Mouse (Mus musculus) cortical plate, adult 2 months (tissue): ENCODE measurements around the gene Hdgfl2. TPM values are rescaled to one million over a fixed set of nuclear protein-coding genes. Genes with fewer than 3 reads are reported as not detected.
A peak's percentile ranks its signal among the peaks of the same experiment; 100 is the strongest.
"Not testable (repeated sequence)": the region's sequence is repeated elsewhere in the genome, so short reads cannot be mapped to it uniquely, and the experiment has no call there.

Experiments used
- H3K27ac ChIP-seq: fragments of 200-500 bp; 2 replicates; pipeline ENCODE4 v1.5.1; 2012; ENCODE audit warnings: low read length, control low read depth, inconsistent platforms; ENCODE audit not compliant: insufficient read depth
- H3K4me1 ChIP-seq: fragments of 200-500 bp; 2 replicates; pipeline ENCODE4 v1.6.1; 2011; ENCODE audit warnings: low read length; ENCODE audit not compliant: control insufficient read depth, insufficient read depth
- H3K4me3 ChIP-seq: fragments of 200-500 bp; 2 replicates; pipeline ENCODE4 v1.5.1; 2011; ENCODE audit warnings: mild to moderate bottlenecking, low read length, control low read depth; ENCODE audit not compliant: insufficient read depth
- CTCF ChIP-seq: fragments of 200-500 bp; IDR thresholded peaks from 2 replicates; pipeline ENCODE4 v1.5.1; 2011; ENCODE audit warnings: mild to moderate bottlenecking, control low read depth, low read length; ENCODE audit not compliant: insufficient read depth; ENCODE audit errors: extremely low read depth
- POLR2A ChIP-seq: fragments of 200-500 bp; IDR thresholded peaks from 2 replicates; pipeline ENCODE4 v1.6.1; 2011; ENCODE audit warnings: mild to moderate bottlenecking, low read length, control low read depth; ENCODE audit not compliant: insufficient read depth; ENCODE audit errors: extremely low read depth
- polyA plus RNA-seq: library from polyadenylated mRNA; depleted of rRNA; stranded (reverse); fragments of >200 nt; gene quantifications from 2 replicates; pipeline ENCODE4 v1.2.3, GENCODE M21; 2012

Gene Hdgfl2
- polyA plus RNA-seq, 1 experiment = 126 TPM

- no peak overlapping the region for H3K4me3 ChIP-seq
- H3K4me1 ChIP-seq = no peaks in the 10 kb centered on the region
- TF ChIP-seq POLR2A (no peak), CTCF (no peak)
- no peak overlapping the region for H3K27ac ChIP-seq
These were observed 21.9 kb upstream of the Hdgfl2 start for GRCm38 (mm10) chr17:56057381-56058120.

DNA sequence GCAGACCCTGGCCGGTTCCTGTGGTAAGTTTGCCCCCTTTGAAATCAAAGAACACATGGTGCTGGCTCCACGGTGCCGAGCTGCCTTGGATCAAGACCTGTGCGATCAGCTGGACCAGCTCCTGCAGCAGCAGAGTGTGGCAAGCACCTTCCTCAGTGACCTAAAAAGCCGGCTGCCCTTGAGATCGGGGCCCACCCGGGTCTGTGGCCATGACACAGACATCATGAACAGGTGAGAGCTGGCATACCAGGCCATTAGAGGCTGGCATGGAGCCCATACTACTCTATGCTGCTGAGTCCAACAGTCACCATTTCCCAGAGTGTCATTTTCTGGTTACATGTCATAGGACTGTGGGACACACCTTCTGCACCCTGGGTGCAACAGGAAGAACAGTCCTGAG, 17.4 kb upstream of the Hdgfl2 start:
- no peak overlapping the region for H3K27ac ChIP-seq
- no peak for TF ChIP-seq CTCF
- no peak for TF ChIP-seq POLR2A
- H3K4me1 ChIP-seq = no peaks in the 10 kb centered on the region
- no peak overlapping the region for H3K4me3 ChIP-seq

- H3K4me3 ChIP-seq, H3K4me1 ChIP-seq, H3K27ac ChIP-seq: not testable (repeated sequence)
These were observed 13.7 kb upstream of the Hdgfl2 start for GRCm38 (mm10) chr17:56065715-56066114.

GRCm38 (mm10) chr17:56066451-56066850, 13.0 kb upstream of the Hdgfl2 start:
- Histone ChIP-seq H3K27ac (no peak overlapping the region), H3K4me3 (no peak overlapping the region), H3K4me1 (no peaks in the 10 kb centered on the region)
- no peak for TF ChIP-seq CTCF
- TF ChIP-seq POLR2A = no peak

- no peak for TF ChIP-seq CTCF
- no peak for TF ChIP-seq POLR2A
- no peak overlapping the region for H3K4me3 ChIP-seq
- H3K4me1 ChIP-seq = peaks cover 1% of the 10 kb centered on the region; the same call in 1 of the 2 replicates
- H3K27ac ChIP-seq = no peak overlapping the region
These were observed 10.4 kb upstream of the Hdgfl2 start for GRCm38 (mm10) chr17:56069066-56069465.

DNA sequence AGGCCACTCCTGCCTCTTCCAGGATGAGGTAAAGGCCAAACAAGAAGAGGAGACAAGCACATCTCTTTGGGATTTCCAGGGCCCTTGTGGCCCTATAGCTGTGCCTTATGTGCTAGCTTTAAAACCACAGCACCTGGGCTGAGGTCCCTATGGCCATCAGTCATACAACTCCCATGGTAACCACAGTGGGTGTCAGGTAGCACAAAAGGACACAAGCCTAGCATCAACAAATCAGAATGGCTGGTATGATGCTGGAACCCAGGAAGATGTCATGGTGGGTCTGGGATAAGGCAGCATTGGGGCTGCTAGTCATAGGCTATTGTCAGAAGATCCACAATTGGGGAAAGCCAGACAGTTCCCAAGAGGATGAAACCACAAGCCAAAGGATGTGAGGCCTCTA, 8.3 kb upstream of the Hdgfl2 start:
- no peak overlapping the region for H3K4me3 ChIP-seq
- H3K27ac ChIP-seq = no peak overlapping the region

DNA sequence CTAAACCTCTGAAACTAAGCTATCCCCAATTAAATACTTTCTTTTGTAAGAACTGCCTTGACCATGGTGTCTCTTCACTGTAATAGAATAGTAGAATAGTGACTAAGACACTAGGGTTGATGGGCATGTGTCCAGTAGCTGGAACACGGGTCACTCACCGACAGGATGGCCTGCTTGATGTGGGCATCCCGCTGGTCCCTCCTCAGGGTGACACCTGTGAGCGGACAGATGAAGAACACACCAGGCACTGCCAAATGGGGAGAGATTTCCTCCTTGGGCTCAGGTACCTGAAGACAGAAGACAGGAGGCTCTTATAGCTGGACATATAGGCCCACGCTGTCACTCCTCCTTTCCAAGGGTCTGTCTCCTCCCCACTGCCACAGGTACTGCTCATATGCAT, 7.2 kb upstream of the Hdgfl2 start:
- no peak overlapping the region for H3K4me3 ChIP-seq
- no peak for TF ChIP-seq POLR2A
- no peak for TF ChIP-seq CTCF

More for the DNA sequence above, 8.3 kb upstream of the Hdgfl2 start:
- peaks cover 2% of the 10 kb centered on the region; the same call in 1 of the 2 replicates for H3K4me1 ChIP-seq
- TF ChIP-seq CTCF (no peak), POLR2A (no peak)

GRCm38 (mm10) chr17:56074097-56074826, 5.2 kb upstream of the Hdgfl2 start:
- peak overlapping the region; percentile 95 for H3K27ac ChIP-seq
- TF ChIP-seq CTCF = no peak
- peaks cover 2% of the 10 kb centered on the region; the same call in 1 of the 2 replicates for H3K4me1 ChIP-seq
- H3K4me3 ChIP-seq = peak overlapping the region; percentile 86

More for the DNA sequence above, 7.2 kb upstream of the Hdgfl2 start:
- Histone ChIP-seq H3K4me1 (peaks cover 2% of the 10 kb centered on the region; the same call in 1 of the 2 replicates), H3K27ac (no peak overlapping the region)

DNA sequence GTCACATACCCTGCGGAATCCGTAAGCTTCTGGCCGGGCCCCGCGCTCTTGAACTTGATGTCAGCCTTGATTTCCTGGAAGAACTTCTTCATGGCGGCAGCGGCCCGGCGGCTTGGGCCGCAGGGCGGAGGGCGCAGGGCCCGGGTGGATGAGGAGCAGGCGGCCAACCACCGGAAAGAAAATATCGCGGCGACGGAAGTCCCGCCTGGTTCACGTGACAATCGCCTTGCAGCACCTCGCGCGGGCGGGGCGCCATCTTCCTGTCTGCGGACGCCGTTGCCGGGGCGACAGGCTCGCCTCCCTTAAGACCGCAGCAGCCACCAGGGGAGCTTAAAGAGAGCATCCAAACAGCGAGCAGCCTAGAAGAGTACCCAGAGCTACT, 4.6 kb upstream of the Hdgfl2 start, which contains the start of gene Ubxn6:
Ubxn6 (minus strand) TSS at position 202 of the 382 bp plus-strand sequence.
- H3K4me3 ChIP-seq = peak within 1 kb of the TSS; percentile 86
- TF ChIP-seq POLR2A (peak; percentile 61), CTCF (0 out of 2 replicates have a peak, but pooled peaks have one; percentile 12)
- H3K27ac ChIP-seq = peak within 1 kb of the TSS; percentile 95
- peaks cover 2% of the 10 kb centered on the region; the same call in 1 of the 2 replicates for H3K4me1 ChIP-seq

- TF ChIP-seq CTCF = no peak
- no peak for TF ChIP-seq POLR2A
- H3K27ac ChIP-seq = no peak overlapping the region
- H3K4me3 ChIP-seq = no peak overlapping the region
- H3K4me1 ChIP-seq = peaks cover 5% of the 10 kb centered on the region; the same call in 1 of the 2 replicates
These were observed 1.9 kb upstream of the Hdgfl2 start for GRCm38 (mm10) chr17:56077523-56077922.

DNA sequence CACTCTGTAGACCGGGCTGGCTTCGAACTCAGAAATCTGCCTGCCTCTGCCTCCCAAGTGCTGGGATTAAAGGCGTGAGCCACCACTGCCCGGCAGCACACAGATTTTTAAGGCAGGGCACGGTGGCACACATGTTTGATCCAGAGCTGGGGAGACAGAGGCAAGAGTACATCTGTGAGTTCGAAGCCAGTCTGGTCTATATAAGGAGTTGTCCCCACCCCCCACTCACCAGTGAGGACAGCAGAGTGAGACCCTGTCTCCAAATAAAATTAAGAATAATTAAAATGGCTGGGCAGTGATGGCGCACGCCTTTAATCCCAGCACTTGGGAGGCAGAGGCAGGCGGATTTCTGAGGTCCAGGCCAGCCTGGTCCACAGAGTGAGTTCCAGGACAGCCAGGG, 1.1 kb upstream of the Hdgfl2 start:
- H3K4me3 ChIP-seq, H3K27ac ChIP-seq, H3K4me1 ChIP-seq: not testable (repeated sequence)
